Mouse (Mus musculus): ENCODE measurements around the gene Btc. TPM values are rescaled to one million over a fixed set of nuclear protein-coding genes. Genes with fewer than 3 reads are reported as not detected.

Gene Btc
- polyA plus RNA-seq (2015; fragmentation: Nextera tagmentation; extraction: Ambion mirVana) = 0.57 and 0.59 TPM in 2 replicates

GRCm38 (mm10) chr5:91402339-91403211 is at the start of gene Btc:
TSS of gene Btc (minus strand) at chr5:91402994.

Other genes with a start within 250 kb of the Btc start
- gene Parm1, start 114.6 kb upstream of the Btc start, polyA plus RNA-seq (2015; fragmentation: Nextera tagmentation; extraction: Ambion mirVana) = 1.5 and 1.8 TPM in 2 replicates